Mouse (Mus musculus) adrenal gland, adult 18-20 months (tissue): ENCODE results near the gene Slc35f6. TPM values are rescaled to one million over a fixed set of nuclear protein-coding genes. Genes with fewer than 3 reads are reported as not detected.
"Not testable (repeated sequence)": the region's sequence is repeated elsewhere in the genome, so short reads cannot be mapped to it uniquely, and the experiment has no call there.

Experiments
- DNase-seq, 2 experiments: peaks; one replicate each; pipeline ENCODE4 v3.0.0; 2021 to 2022; ENCODE audit warnings: low spot score in 2 of 2
- microRNA-seq, 2 experiments: library from miRNA; unstranded; fragments of <30 nt; microRNA quantifications; one replicate each; pipeline ENCODE4 v1.2.0; 2021; ENCODE audit warnings: borderline number of aligned reads in 2 of 2
- total RNA-seq, 2 experiments: library from RNA; stranded (reverse); gene quantifications; 1 replicate in 1 of 2; 2 replicates in 1 of 2; pipeline ENCODE4 v1.2.3; 2021

The Slc35f6 gene
- total RNA-seq, 2 experiments from 2014 or later, result 38.7 to 43.8 TPM

- no peak for DNase-seq
These were observed 39.0 kb downstream of the Slc35f6 start for GRCm38 (mm10) chr5:30686781-30687180.

- DNase-seq, result no peak
These were observed 52.7 kb downstream of the Slc35f6 start for GRCm38 (mm10) chr5:30700361-30701000.

DNA sequence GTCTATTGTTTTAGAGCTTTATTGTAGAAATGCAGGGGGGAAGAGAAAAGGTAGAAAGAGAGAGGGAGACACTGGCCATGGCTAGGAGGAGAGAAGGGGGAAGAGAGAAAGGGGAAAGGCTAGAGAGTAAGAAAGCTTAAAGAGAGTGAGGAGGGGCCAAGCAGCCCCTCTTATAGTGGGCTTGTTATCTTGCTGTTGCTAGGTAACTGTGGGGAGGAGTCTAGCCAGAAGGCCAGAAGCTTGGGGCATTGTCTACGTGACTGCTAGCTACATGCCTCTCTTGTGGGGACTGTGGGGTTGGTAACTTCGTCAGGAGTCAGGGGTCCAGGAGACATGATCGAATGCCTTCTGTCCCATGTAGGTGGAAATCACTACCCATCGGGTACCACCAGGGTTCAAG, 53.6 kb downstream of the Slc35f6 start:
- not testable (repeated sequence) for DNase-seq

GRCm38 (mm10) chr5:30701866-30702265, 54.1 kb downstream of the Slc35f6 start:
- no peak for DNase-seq

Small RNA genes lying within 50 kb of the gene (microRNA-seq; reads per million reads assigned to microRNA genes)
- gene Mir5625, result 0 to 1.9 reads per million in 2 experiments

Other genes starting within 250 kb of the Slc35f6 start
- gene Otof, start 186.0 kb upstream of the Slc35f6 start, total RNA-seq, result under 1 TPM; 0.03 to 0.16 TPM
- gene 1700001C02Rik, start 181.9 kb upstream of the Slc35f6 start, total RNA-seq, result not detected
- gene Cib4, start 102.1 kb upstream of the Slc35f6 start, total RNA-seq, result 1 to 10 TPM in 1 of 2 experiments, under 1 TPM in 1; 0.43 to 1.2 TPM
- gene Kcnk3, start 59.8 kb upstream of the Slc35f6 start, total RNA-seq, result 1,000 to 10,000 TPM in 1 of 2 experiments, 100 to 1,000 TPM in 1; 960 to 1,436 TPM
- gene Cenpa, start 18.8 kb downstream of the Slc35f6 start, total RNA-seq, result 1 to 10 TPM; 6.5 to 7.6 TPM
- 1 to 10 TPM; 1.7 to 1.8 TPM for gene Dpysl5, start 63.6 kb downstream of the Slc35f6 start, total RNA-seq
- 10 to 100 TPM; 60.7 to 76.5 TPM for gene Mapre3, start 166.7 kb downstream of the Slc35f6 start, total RNA-seq
- gene Tmem214, start 220.1 kb downstream of the Slc35f6 start, total RNA-seq, result 10 to 100 TPM; 54.0 to 57.3 TPM
- 1 to 10 TPM; 8.3 TPM for gene Agbl5, start 240.8 kb downstream of the Slc35f6 start, total RNA-seq